In the genomic region with DNA sequence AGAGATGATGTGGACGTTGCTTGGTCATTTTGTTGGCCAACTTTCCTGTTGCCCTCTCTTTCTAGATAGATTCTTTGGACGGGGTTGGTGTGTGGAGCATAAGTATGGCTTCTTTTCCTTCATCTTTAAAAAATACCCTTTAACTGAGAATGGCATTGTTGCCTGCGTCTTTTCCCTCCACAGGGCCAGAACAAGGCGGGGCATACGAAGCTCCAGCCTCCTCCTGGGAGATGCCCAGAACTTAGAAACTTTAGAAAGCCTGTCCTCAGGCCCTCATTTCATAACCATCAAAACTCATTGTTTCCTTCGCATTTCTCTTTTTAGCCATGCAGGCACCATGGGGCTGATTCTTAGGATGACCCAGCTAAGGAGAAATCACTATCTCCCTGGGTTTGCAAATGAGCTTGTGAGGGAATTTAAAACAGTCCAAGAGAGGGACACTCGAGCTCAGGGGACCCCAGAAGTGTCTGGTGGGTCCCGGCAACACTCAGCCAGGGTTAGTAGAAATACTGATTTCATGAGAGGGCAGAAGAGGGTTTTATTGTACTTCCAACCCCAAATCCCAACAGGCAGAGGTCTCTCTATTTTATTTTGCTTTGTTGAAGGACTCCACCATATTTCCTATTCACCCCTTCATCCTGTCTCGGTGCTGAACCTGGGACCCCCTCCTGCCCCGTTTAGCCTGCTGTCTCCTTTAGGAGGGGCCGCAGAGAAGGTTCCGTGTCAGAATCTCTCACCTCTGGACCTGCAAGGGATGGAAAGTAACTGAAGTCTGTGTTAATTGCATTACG, we compare ENCODE assay signal across 9 mouse cellular contexts.
DNase-seq lines count a peak whose midpoint lies in the region; ATAC-seq lines count a peak whose summit lies in the region.
"Had no signal": no experiment of that assay in that cellular context is flagged by ENCODE, and none has a peak within 500 bp of the region (broad histone marks: within the 10 kb centered on the region; RNA-seq: fewer than 3 reads in every experiment).

No protein-coding gene starts in this region.

- no peak for ATAC-seq in heart, embryonic 13.5 days (ENCODE audit: extremely low read depth, insufficient number of reproducible peaks, low FRiP score, low TSS enrichment)
- ATAC-seq in forebrain, embryonic 16.5 days: no peak
- peak; percentile 20 for ATAC-seq in midbrain, embryonic 12.5 days (ENCODE audit: low FRiP score, low read depth)
- no peak for ATAC-seq in CD4-positive, CD25-positive, alpha-beta regulatory T cell, adult 4 months

- 0 out of 2 replicates have a peak, but pooled peaks cover 4% of the 10 kb centered on the region for H3K9me3 ChIP-seq in heart, embryonic 13.5 days
- H3K9me3 ChIP-seq in forebrain, embryonic 16.5 days (ENCODE audit: control insufficient read depth, low read length): peaks cover 3% of the 10 kb centered on the region
- peaks cover 12% of the 10 kb centered on the region; the same call in 1 of the 2 replicates for H3K9me3 ChIP-seq in midbrain, embryonic 12.5 days
- H3K9me3 ChIP-seq: liver, embryonic 13.5 days had no signal

- H3K4me2 ChIP-seq in heart, embryonic 13.5 days: peak overlapping the region; percentile 37
- peak overlapping the region; percentile 39 for H3K4me2 ChIP-seq in forebrain, embryonic 16.5 days (ENCODE audit: low read length)
- H3K4me2 ChIP-seq in midbrain, embryonic 12.5 days (replicated peaks): peak overlapping the region; percentile 41
- H3K4me2 ChIP-seq: liver, embryonic 13.5 days had no signal

- H3K9ac ChIP-seq in heart, embryonic 13.5 days: no peak overlapping the region
- H3K9ac ChIP-seq in forebrain, embryonic 16.5 days (replicated peaks; ENCODE audit: low read depth, low read length): no peak overlapping the region
- peak overlapping the region; percentile 8; the same call in 1 of the 2 replicates for H3K9ac ChIP-seq in midbrain, embryonic 12.5 days (replicated peaks)
- H3K9ac ChIP-seq: liver, embryonic 13.5 days had no signal

- H3K4me1 ChIP-seq in heart, embryonic 13.5 days: peaks cover 5% of the 10 kb centered on the region
- peaks cover 23% of the 10 kb centered on the region for H3K4me1 ChIP-seq in forebrain, embryonic 16.5 days (replicated peaks; ENCODE audit: control insufficient read depth, insufficient read depth, low read length)
- H3K4me1 ChIP-seq in midbrain, embryonic 12.5 days: peaks cover 39% of the 10 kb centered on the region
- H3K4me1 ChIP-seq: liver, embryonic 13.5 days had no signal

- H3K36me3 ChIP-seq in heart, embryonic 13.5 days: no peaks in the 10 kb centered on the region
- no peaks in the 10 kb centered on the region for H3K36me3 ChIP-seq in forebrain, embryonic 16.5 days (ENCODE audit: control insufficient read depth, insufficient read depth)
- no peaks in the 10 kb centered on the region for H3K36me3 ChIP-seq in midbrain, embryonic 12.5 days
- H3K36me3 ChIP-seq: liver, embryonic 13.5 days had no signal

- no peak for DNase-seq in heart, adult 8-10 months (ENCODE audit: low spot score)
- peak; percentile 29 for DNase-seq in embryo, embryonic 9.5 days (ENCODE audit: extremely low spot score)
- no peak for DNase-seq in cerebellum, postnatal 14 days
- no peak for DNase-seq in cerebellum, adult 18-20 months
- DNase-seq: liver, embryonic 13.5 days had no signal

- peaks cover 25% of the 10 kb centered on the region for H3K27me3 ChIP-seq in heart, embryonic 13.5 days (replicated peaks)
- peaks cover 4% of the 10 kb centered on the region; the same call in 1 of the 2 replicates for H3K27me3 ChIP-seq in forebrain, embryonic 16.5 days (replicated peaks; ENCODE audit: control insufficient read depth, insufficient read depth, low read length)
- peaks cover 63% of the 10 kb centered on the region for H3K27me3 ChIP-seq in midbrain, embryonic 12.5 days
- H3K27me3 ChIP-seq: liver, embryonic 13.5 days had no signal

- WGBS in heart, embryonic 13.5 days: 48% methylated on average over 13 of the region's 13 CpGs
- 8% methylated on average over 13 of the region's 13 CpGs for WGBS in forebrain, embryonic 16.5 days
- WGBS in midbrain, embryonic 12.5 days: 6% methylated on average over 13 of the region's 13 CpGs

- H3K27ac ChIP-seq in heart, embryonic 13.5 days (replicated peaks): no peak overlapping the region
- no peak overlapping the region for H3K27ac ChIP-seq in forebrain, embryonic 16.5 days (ENCODE audit: low read length)
- H3K27ac ChIP-seq in midbrain, embryonic 12.5 days (replicated peaks): peak overlapping the region; percentile 63
- H3K27ac ChIP-seq: liver, embryonic 13.5 days had no signal

- H3K4me3 ChIP-seq in heart, embryonic 13.5 days: no peak overlapping the region
- H3K4me3 ChIP-seq in forebrain, embryonic 16.5 days (replicated peaks; ENCODE audit: low read length): no peak overlapping the region; the same call in 1 of the 2 replicates
- H3K4me3 ChIP-seq in midbrain, embryonic 12.5 days: peak overlapping the region; percentile 9; the same call in 1 of the 2 replicates
- H3K4me3 ChIP-seq: liver, embryonic 13.5 days had no signal
